Mouse (Mus musculus) neural tube, embryonic 13.5 days (tissue): ENCODE measurements around the gene Hoxc4. TPM values are rescaled to one million over a fixed set of nuclear protein-coding genes. Genes with fewer than 3 reads are reported as not detected.
A peak's percentile ranks its signal among the peaks of the same experiment; 100 is the strongest.

Experiments
- ATAC-seq: fragments of 200-750 bp; cut with Nextera tagmentation; 2 replicates; pipeline ENCODE4 v1.8.0; 2017; ENCODE audit warnings: low read depth, mild to moderate bottlenecking, moderate TSS enrichment, moderate library complexity
- H3K27ac ChIP-seq: fragments of 300-500 bp; sonication (generic); replicated peaks from 2 replicates; pipeline ENCODE4 v1.5.1; 2015; ENCODE audit warnings: moderate library complexity, mild to moderate bottlenecking, inconsistent platforms
- H3K27me3 ChIP-seq: fragments of 300-500 bp; sonication (generic); 2 replicates; pipeline ENCODE4 v1.6.1; 2015; ENCODE audit warnings: mild to moderate bottlenecking, inconsistent platforms
- H3K36me3 ChIP-seq: fragments of 300-500 bp; sonication (generic); 2 replicates; pipeline ENCODE4 v1.6.1; 2015; ENCODE audit warnings: mild to moderate bottlenecking, inconsistent platforms
- H3K4me1 ChIP-seq: fragments of 300-500 bp; sonication (generic); replicated peaks from 2 replicates; pipeline ENCODE4 v1.6.1; 2015; ENCODE audit warnings: inconsistent platforms
- H3K4me2 ChIP-seq: fragments of 300-500 bp; sonication (generic); 2 replicates; pipeline ENCODE4 v1.6.1; 2015; ENCODE audit warnings: inconsistent platforms, mild to moderate bottlenecking, moderate library complexity
- H3K4me3 ChIP-seq: fragments of 300-500 bp; sonication (generic); 2 replicates; pipeline ENCODE4 v1.5.1; 2015; ENCODE audit warnings: mild to moderate bottlenecking, inconsistent platforms
- H3K9ac ChIP-seq: fragments of 300-500 bp; sonication (generic); 2 replicates; pipeline ENCODE4 v1.6.1; 2015; ENCODE audit warnings: moderate library complexity, mild to moderate bottlenecking, inconsistent platforms
- H3K9me3 ChIP-seq: fragments of 300-500 bp; sonication (generic); 2 replicates; pipeline ENCODE4 v1.6.1; 2016; ENCODE audit warnings: inconsistent platforms
- WGBS: fragments of 180-500 bp; shearing (Covaris S2); methylation state at CpG from one replicate; pipeline ENCODE4 v1.1.7; 2015; 5-methylcytosine and 5-hydroxymethylcytosine counted together
- polyA plus RNA-seq: library from polyadenylated mRNA; unstranded; fragments of >200 nt; fragmentation: Nextera tagmentation; extraction: Ambion mirVana; gene quantifications from 2 replicates; pipeline ENCODE4 v1.2.1, GENCODE M21; 2015

Hoxc4 gene
- polyA plus RNA-seq, 1 experiment from 2014 or later = 40.2 TPM

DNA sequence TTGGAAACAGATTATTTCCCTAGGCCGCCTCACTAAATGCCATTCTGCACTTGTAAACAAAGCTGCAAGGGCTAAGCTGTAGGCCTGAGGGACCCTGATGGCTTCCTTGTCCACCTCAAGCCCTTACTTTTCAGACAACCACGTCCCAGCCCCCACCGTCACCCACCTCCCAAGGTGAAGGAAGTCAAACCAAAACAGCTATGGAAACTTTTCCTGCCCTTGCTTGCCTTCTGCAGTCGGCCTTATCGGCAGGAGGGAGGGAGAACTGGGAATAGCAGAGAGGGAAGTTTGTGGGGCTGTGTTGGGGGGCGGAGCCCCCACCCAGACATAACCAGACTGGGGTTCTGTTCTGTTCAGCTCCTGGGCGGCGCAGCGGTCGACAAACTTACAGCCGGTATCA, 26.5 kb upstream of the Hoxc4 start:
- no peaks in the 10 kb centered on the region for H3K27me3 ChIP-seq
- peak overlapping the region; percentile 100 for H3K9ac ChIP-seq
- H3K36me3 ChIP-seq = no peaks in the 10 kb centered on the region
- H3K4me3 ChIP-seq = peak overlapping the region; percentile 60
- H3K4me1 ChIP-seq = peaks cover 88% of the 10 kb centered on the region
- no peak for ATAC-seq
- WGBS = 3% methylated on average over 11 of the region's 11 CpGs
- peak overlapping the region; percentile 99 for H3K27ac ChIP-seq
- peak overlapping the region; percentile 91 for H3K4me2 ChIP-seq
- H3K9me3 ChIP-seq = no peaks in the 10 kb centered on the region

DNA sequence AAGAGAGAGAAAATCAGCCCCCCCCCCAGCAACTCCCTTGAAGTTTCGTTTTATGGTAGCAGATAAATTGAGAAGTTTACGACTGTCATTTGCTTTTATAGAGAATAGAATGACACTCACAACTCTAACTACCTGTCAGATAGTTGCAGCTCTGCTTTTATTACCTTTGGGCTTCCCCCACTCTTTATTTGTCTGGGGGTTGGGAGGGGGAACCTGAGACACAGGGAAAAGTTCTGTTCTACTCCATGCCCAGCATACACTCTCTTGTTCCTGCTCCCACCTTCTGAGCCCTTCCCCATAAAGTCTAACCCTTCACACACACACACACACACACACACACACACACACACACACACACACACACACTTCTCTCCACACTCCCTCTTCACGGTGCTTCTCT, 25.9 kb upstream of the Hoxc4 start:
- Histone ChIP-seq H3K9me3 (no peaks in the 10 kb centered on the region), H3K27ac (peak overlapping the region; percentile 99), H3K36me3 (no peaks in the 10 kb centered on the region), H3K4me1 (peaks cover 88% of the 10 kb centered on the region), H3K4me3 (peak overlapping the region; percentile 60), H3K27me3 (no peaks in the 10 kb centered on the region), H3K4me2 (peak overlapping the region; percentile 91), H3K9ac (peak overlapping the region; percentile 100)
- no peak for ATAC-seq
- 6% methylated on average over 3 of the region's 3 CpGs for WGBS

DNA sequence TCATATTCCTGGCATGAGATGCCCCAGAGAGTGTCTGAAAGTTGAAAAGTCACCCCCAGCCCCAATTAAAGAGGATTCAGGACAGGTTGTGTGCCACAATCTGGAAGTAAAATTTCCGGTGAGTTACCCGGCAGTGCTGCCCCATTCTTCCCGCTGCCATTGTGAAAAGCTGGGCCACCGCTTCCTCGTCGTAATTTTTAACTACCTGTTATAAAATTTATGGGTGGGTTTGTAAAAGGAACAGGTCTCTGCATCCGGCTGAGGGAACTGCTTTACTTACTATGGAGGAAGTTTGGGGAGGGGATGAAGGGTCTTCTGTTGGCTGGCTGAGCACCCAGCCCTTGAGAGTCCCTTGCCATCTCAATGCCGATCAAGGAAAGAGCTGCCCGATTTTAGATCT, 22.2 kb upstream of the Hoxc4 start:
- Histone ChIP-seq H3K4me2 (peak overlapping the region; percentile 91), H3K4me1 (peaks cover 81% of the 10 kb centered on the region), H3K9ac (peak overlapping the region; percentile 99), H3K27me3 (no peaks in the 10 kb centered on the region), H3K4me3 (peak overlapping the region; percentile 78), H3K36me3 (no peaks in the 10 kb centered on the region), H3K27ac (peak overlapping the region; percentile 100), H3K9me3 (no peaks in the 10 kb centered on the region)
- WGBS = 3% methylated on average over 9 of the region's 9 CpGs
- no peak for ATAC-seq

DNA sequence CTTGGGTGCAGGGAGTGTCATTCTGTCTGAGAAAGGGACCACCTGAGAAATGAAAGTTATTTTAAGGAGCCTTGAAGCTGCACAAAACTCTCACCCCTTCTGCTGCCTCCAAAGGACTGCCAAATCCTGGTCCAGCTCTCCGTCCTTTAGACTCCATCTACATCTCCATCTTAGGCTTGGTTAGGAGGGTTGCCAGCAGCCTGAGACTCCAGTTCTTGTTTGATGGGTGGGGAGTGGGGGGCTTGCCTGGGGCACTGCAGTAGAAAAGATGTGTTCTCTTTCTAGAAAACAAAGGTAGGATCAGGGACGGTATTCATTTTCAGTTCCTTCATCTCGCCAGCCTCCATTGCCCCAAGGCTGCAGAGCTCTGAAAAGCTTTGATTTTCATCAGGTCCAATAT, 21.3 kb upstream of the Hoxc4 start:
- H3K9me3 ChIP-seq = no peaks in the 10 kb centered on the region
- H3K27ac ChIP-seq = peak overlapping the region; percentile 100
- no peaks in the 10 kb centered on the region for H3K27me3 ChIP-seq
- no peak for ATAC-seq
- H3K4me1 ChIP-seq = peaks cover 81% of the 10 kb centered on the region
- H3K9ac ChIP-seq = peak overlapping the region; percentile 99
- peak overlapping the region; percentile 78 for H3K4me3 ChIP-seq
- H3K4me2 ChIP-seq = peak overlapping the region; percentile 91
- WGBS = 3% methylated on average over 3 of the region's 3 CpGs
- H3K36me3 ChIP-seq = no peaks in the 10 kb centered on the region

DNA sequence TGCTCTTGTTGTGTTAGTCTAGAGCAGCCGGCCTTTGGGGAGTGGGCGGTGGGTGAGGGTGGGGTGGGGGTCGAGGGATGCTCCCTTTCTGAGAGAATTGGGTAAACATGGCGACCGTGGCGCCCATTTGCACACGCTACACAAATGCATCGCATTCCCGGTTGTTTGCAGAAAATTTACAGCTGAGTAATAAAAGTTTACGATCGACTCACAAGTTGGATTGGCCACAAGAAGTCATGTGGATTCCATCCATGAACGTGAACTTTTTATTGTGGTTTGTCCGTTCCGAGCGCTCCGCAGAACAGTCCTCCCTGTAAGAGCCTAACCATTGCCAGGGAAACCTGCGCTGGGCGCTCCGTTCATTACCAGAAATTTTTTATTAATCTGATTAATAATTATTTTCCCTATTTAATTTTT, 20.8 kb upstream of the Hoxc4 start, which contains the start of gene Hoxc6:
Gene Hoxc6, plus strand, starts transcription at position 319 of the 417 bp plus-strand sequence.
- H3K4me3 ChIP-seq = peak within 1 kb of the TSS; percentile 78
- H3K4me2 ChIP-seq = peak within 1 kb of the TSS; percentile 91
- H3K27ac ChIP-seq = peak within 1 kb of the TSS; percentile 100
- peak within 1 kb of the TSS; percentile 99 for H3K9ac ChIP-seq
- no peaks in the 10 kb centered on the region for H3K9me3 ChIP-seq
- WGBS = under 1% methylated on average over 19 of the region's 19 CpGs
- H3K36me3 ChIP-seq = no peaks in the 10 kb centered on the region
- H3K27me3 ChIP-seq = no peaks in the 10 kb centered on the region
- peak; percentile 42 for ATAC-seq
- H3K4me1 ChIP-seq = peaks cover 81% of the 10 kb centered on the region

DNA sequence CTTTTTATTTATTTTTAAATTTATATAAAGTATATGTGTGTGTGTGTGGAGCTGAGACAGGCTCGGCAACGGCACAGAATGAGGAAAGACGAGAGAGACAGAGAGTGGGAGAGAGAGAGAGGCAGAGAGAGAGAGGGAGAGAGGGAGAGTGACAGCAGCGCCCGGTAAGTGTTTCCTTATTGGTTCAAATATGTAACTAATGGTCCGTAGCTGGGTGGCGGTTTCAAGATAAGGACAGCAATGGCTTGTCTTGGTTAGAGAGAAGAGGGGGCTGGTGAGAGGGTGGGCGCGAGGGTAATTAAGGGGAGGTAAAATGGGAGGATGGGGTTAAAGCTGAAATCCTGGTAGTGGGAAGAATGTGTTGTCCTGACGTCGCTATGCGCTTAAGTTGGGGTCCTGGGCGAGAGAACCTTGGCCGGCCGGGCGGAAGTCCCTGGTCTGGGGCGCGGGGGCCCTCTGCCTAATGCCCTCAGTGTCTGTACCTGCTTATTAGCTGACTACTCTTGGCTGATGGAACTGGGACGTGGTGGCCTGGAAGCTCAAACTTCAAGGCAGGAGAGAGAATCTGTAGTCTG, 20.0 kb upstream of the Hoxc4 start:
- H3K9ac ChIP-seq = peak overlapping the region; percentile 99
- peak; percentile 49 for ATAC-seq

DNA sequence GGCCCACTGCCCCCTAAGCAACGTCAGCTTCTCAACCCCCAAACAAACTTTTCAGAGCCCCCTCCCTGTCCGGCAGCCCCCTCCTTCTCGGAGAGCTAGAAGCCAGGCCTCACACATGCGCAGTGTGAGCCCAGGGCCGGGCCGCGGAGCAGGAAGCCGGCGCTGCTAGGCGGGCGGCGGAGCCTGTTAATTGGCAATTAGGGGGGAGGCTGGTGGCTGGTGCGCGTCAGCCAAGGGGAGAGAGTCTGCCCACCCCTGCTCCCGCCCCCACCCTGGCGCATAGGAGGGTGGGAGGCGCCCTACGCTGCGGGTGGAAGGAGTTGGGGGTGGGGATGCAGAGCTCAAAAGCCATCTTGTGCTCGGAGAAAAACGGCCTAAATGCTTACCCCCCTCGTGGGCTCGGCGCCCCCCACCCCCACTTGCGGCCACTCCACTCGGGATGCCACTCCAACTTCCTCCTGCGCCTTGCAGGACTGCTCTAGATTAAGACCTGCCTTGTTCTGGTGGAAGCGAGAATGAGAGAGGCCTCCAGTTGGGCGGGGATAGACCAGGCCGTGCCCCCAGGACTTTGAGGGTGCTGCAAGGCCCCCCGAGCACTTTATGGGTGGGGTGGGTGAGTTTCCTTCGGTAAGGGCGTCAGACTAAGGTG, 19.4 kb upstream of the Hoxc4 start:
- peak; percentile 83 for ATAC-seq
- H3K27ac ChIP-seq = peak overlapping the region; percentile 100
- under 1% methylated on average over 33 of the region's 33 CpGs for WGBS
- no peaks in the 10 kb centered on the region for H3K36me3 ChIP-seq
- H3K4me3 ChIP-seq = peak overlapping the region; percentile 78
- peak overlapping the region; percentile 99 for H3K9ac ChIP-seq
- H3K4me2 ChIP-seq = peak overlapping the region; percentile 91
- no peaks in the 10 kb centered on the region for H3K9me3 ChIP-seq
- H3K27me3 ChIP-seq = no peaks in the 10 kb centered on the region
- H3K4me1 ChIP-seq = peaks cover 89% of the 10 kb centered on the region

More for the DNA sequence above, 20.0 kb upstream of the Hoxc4 start:
- under 1% methylated on average over 19 of the region's 19 CpGs for WGBS
- Histone ChIP-seq H3K9me3 (no peaks in the 10 kb centered on the region), H3K27me3 (no peaks in the 10 kb centered on the region), H3K4me2 (peak overlapping the region; percentile 91), H3K27ac (peak overlapping the region; percentile 100), H3K4me3 (peak overlapping the region; percentile 78), H3K4me1 (peaks cover 83% of the 10 kb centered on the region), H3K36me3 (no peaks in the 10 kb centered on the region)

DNA sequence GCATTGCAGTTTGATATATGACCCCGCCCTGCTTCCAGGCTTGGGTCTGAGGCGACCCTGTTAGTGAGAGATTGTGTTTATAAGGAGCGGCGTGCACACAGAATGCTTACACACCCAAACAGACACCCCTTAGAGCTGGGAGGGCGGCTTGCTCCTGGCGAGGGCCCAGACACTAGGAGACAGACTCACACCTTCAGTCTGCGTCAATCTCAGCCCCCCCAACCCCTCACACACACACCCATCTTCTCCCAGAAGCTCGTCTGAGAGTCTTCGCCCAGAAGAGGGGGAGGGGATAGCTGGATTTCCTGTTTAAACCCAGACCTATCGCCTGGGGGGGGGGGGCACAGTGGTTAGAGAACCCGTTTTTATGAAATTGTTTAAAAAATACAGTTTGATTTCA, 18.8 kb upstream of the Hoxc4 start:
- H3K4me2 ChIP-seq = peak overlapping the region; percentile 91
- H3K9me3 ChIP-seq = no peaks in the 10 kb centered on the region
- peak; percentile 34 for ATAC-seq
- H3K36me3 ChIP-seq = no peaks in the 10 kb centered on the region
- H3K27me3 ChIP-seq = no peaks in the 10 kb centered on the region
- peak overlapping the region; percentile 78 for H3K4me3 ChIP-seq
- peak overlapping the region; percentile 100 for H3K27ac ChIP-seq
- under 1% methylated on average over 11 of the region's 11 CpGs for WGBS
- peak overlapping the region; percentile 99 for H3K9ac ChIP-seq
- peaks cover 90% of the 10 kb centered on the region for H3K4me1 ChIP-seq

DNA sequence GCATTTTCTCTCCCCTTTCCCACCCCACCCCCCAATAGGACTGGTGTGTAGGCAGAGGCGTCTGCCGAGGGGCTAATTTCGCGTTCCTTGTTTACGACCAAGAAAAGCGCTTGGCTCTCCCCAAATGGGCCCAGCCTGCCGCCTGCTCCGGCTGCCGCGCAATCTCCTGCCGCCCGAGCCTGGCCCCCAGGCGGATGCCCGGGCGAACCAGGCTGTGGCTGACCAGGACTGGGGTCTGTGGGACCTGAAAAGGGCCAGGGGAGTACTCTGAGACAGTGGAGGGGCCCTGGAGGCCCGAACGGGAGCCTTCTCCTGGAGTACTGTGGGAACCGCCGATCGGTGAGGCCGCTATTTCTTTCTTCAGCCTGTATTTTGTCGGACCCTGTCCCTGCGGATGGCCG, 18.2 kb upstream of the Hoxc4 start:
- 1% methylated on average over 24 of the region's 24 CpGs for WGBS
- Histone ChIP-seq H3K27me3 (no peaks in the 10 kb centered on the region), H3K27ac (peak overlapping the region; percentile 100), H3K9ac (peak overlapping the region; percentile 99), H3K4me3 (peak overlapping the region; percentile 78), H3K4me1 (peaks cover 90% of the 10 kb centered on the region), H3K36me3 (no peaks in the 10 kb centered on the region), H3K9me3 (no peaks in the 10 kb centered on the region), H3K4me2 (peak overlapping the region; percentile 91)
- ATAC-seq = peak; percentile 8; the same call in 1 of the 2 replicates

DNA sequence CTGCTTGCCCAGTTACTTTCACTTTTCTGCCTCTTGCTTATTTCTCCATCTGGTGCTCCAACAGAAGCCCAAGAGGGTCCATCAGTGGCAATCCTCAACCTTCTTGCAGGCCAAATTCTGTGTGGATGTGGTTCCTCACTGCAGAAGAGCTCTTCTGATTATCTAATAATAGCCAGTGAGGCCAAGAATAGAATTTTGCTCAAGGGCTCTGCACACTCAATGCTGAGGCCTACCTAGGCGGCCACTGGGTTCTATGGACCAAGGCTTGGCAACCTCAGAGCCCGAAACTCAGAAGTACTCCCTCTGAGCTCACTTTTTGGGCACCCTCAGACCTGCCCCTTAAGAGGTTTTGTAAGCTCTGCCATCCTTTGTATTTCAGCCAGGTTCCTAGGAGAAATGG, 17.4 kb upstream of the Hoxc4 start:
- Histone ChIP-seq H3K36me3 (no peaks in the 10 kb centered on the region), H3K4me3 (peak overlapping the region; percentile 78), H3K9ac (peak overlapping the region; percentile 99), H3K4me2 (peak overlapping the region; percentile 91), H3K4me1 (peaks cover 90% of the 10 kb centered on the region), H3K27me3 (no peaks in the 10 kb centered on the region), H3K27ac (peak overlapping the region; percentile 100), H3K9me3 (no peaks in the 10 kb centered on the region)
- no peak for ATAC-seq
- WGBS = 12% methylated on average over 2 of the region's 2 CpGs

DNA sequence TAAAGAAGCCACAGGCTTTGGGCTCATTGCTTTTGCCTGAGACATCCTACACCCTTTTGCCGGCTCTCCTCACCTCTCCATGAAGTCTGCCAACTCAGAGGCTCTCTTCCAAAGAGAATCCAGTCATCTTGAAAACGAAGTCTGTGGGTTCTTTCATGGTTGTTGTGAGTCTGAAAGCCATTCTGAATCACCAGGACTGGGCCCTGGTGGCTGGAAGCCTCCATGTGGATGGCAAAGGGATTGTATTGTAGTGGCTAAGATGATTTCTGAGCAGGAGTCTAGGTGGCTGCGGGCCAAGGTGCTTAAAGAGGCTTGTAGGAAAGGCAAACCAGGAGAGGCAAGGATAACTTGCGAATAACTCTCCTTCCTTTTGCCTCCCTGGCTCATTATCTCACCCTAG, 16.6 kb upstream of the Hoxc4 start:
- 6% methylated on average over 4 of the region's 4 CpGs for WGBS
- peaks cover 91% of the 10 kb centered on the region for H3K4me1 ChIP-seq
- H3K36me3 ChIP-seq = no peaks in the 10 kb centered on the region
- no peaks in the 10 kb centered on the region for H3K27me3 ChIP-seq
- H3K9ac ChIP-seq = peak overlapping the region; percentile 99
- peak overlapping the region; percentile 78 for H3K4me3 ChIP-seq
- H3K4me2 ChIP-seq = peak overlapping the region; percentile 91
- no peak for ATAC-seq
- H3K27ac ChIP-seq = peak overlapping the region; percentile 100
- no peaks in the 10 kb centered on the region for H3K9me3 ChIP-seq

DNA sequence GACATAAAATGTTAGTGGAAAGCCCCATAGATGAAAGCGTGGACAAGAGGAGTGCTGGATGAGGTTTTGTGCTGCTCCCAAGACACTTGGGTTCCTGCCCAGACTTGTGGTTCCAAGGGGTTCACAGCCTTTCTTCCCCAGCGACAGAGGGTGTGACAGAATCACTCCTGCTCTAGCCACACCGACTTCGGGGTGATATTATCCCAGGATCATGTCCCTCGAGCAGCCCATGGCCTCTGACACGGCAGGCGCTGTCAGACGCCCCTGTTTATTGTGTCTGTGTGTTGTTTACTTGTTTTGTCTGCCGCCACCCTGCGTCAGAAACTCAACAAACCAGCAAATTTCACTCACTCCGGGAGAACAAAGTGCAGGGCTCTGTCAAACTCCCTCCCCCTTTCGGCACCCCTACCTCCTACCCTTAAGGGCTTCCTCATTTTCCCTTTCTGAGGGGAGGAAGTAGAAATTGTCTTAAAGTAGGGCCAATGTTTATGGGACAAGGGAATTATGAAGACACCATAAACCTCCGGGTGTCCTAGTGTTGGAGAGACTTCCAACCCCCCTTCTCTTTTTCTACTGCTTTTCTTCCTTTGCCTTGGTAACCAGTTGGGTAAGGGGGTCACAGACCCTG, 15.8 kb upstream of the Hoxc4 start:
- Histone ChIP-seq H3K9ac (peak overlapping the region; percentile 99), H3K4me1 (peaks cover 91% of the 10 kb centered on the region), H3K4me2 (peak overlapping the region; percentile 91), H3K27ac (peak overlapping the region; percentile 100), H3K4me3 (peak overlapping the region; percentile 78), H3K9me3 (no peaks in the 10 kb centered on the region), H3K27me3 (no peaks in the 10 kb centered on the region), H3K36me3 (no peaks in the 10 kb centered on the region)
- WGBS = 5% methylated on average over 13 of the region's 13 CpGs
- ATAC-seq = no peak
